Mouse (Mus musculus) hindbrain, embryonic 13.5 days (tissue): ENCODE data around the gene Klf13. TPM values are rescaled to one million over a fixed set of nuclear protein-coding genes. Genes with fewer than 3 reads are reported as not detected.
A peak's percentile ranks its signal among the peaks of the same experiment; 100 is the strongest.

ENCODE experiments used
- ATAC-seq: fragments of 200-750 bp; cut with Nextera tagmentation; 2 replicates; pipeline ENCODE4 v1.8.0; 2017; ENCODE audit warnings: moderate TSS enrichment; ENCODE audit not compliant: low FRiP score
- H3K27ac ChIP-seq: fragments of 300-500 bp; sonication (generic); 2 replicates; pipeline ENCODE4 v1.5.1; 2015; ENCODE audit warnings: inconsistent platforms, mild to moderate bottlenecking, moderate library complexity
- H3K27me3 ChIP-seq: fragments of 300-500 bp; sonication (generic); 2 replicates; pipeline ENCODE4 v1.6.1; 2015; ENCODE audit warnings: mild to moderate bottlenecking, inconsistent platforms
- H3K36me3 ChIP-seq: fragments of 300-500 bp; sonication (generic); 2 replicates; pipeline ENCODE4 v1.6.1; 2015; ENCODE audit warnings: mild to moderate bottlenecking, inconsistent platforms
- H3K4me1 ChIP-seq: fragments of 300-500 bp; sonication (generic); replicated peaks from 2 replicates; pipeline ENCODE4 v1.6.1; 2015; ENCODE audit warnings: inconsistent platforms
- H3K4me2 ChIP-seq: fragments of 300-500 bp; sonication (generic); 2 replicates; pipeline ENCODE4 v1.6.1; 2015; ENCODE audit warnings: inconsistent platforms, mild to moderate bottlenecking, moderate library complexity
- H3K4me3 ChIP-seq: fragments of 300-500 bp; sonication (generic); 2 replicates; pipeline ENCODE4 v1.5.1; 2015; ENCODE audit warnings: mild to moderate bottlenecking, inconsistent platforms
- H3K9ac ChIP-seq: fragments of 300-500 bp; sonication (generic); 2 replicates; pipeline ENCODE4 v1.6.1; 2015; ENCODE audit warnings: mild to moderate bottlenecking, inconsistent platforms
- H3K9me3 ChIP-seq: fragments of 300-500 bp; sonication (generic); 2 replicates; pipeline ENCODE4 v1.6.1; 2016; ENCODE audit warnings: inconsistent platforms
- WGBS: fragments of 180-500 bp; shearing (Covaris S2); methylation state at CpG from one replicate; pipeline ENCODE4 v1.1.7; 2015; 5-methylcytosine and 5-hydroxymethylcytosine counted together
- polyA plus RNA-seq: library from polyadenylated mRNA; unstranded; fragments of >200 nt; fragmentation: Nextera tagmentation; extraction: Ambion mirVana; gene quantifications from 2 replicates; pipeline ENCODE4 v1.2.1, GENCODE M21; 2015

Klf13 gene
- polyA plus RNA-seq, 1 experiment from 2014 or later: 25.7 TPM

DNA sequence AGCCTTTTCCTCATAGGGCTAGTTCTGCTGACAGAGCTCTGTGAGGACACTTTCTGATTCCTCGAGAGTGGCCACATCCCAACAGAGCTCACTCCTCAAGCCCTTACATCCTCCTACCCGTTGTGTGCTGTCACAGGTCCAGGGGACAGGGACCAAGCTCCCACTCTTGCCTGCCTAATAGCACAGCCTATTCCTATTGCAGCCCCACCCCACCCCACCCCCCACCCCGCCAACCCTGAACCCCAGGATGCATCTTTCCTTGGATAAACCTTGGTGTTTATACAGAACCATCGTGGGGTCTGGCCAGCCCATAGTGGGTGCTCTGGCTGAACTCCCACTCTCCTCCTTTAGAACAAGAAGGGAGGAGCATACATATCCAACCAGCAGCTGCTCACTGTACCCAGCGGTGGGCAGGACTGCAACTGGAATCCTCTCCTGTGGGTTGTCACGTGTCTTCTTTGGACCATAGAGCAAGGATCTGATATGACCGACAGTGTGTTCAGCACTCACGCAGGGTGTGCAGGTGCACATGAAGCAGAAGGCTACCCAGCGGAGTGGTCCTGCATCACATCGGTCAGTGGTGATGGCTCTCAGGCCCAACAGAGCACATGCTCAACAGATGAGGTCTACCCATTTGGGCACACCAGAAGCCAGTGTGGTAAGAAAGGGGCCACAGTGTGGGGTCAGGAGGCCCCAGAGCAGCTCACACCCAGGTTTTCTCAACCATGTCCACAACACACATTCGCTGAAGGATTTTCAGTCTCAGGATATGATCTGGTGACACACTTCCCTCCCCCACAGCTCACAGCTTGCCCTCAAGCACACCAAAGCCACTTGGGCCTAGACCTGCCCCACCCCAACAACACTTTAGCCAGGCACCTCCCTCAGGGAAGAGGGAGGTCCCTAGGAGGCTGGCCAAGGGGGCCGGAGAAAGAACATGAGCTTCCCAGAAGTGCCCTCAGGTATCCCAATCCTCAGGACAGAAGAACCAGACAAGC, 19.6 kb downstream of the Klf13 start:
- Histone ChIP-seq H3K4me1 (peaks cover 61% of the 10 kb centered on the region), H3K36me3 (no peaks in the 10 kb centered on the region), H3K4me2 (no peak overlapping the region), H3K4me3 (no peak overlapping the region), H3K9me3 (no peaks in the 10 kb centered on the region), H3K9ac (no peak overlapping the region), H3K27me3 (no peaks in the 10 kb centered on the region), H3K27ac (no peak overlapping the region)
- no peak; the same call in 1 of the 2 replicates for ATAC-seq
- 88% methylated on average over 12 of the region's 12 CpGs for WGBS

DNA sequence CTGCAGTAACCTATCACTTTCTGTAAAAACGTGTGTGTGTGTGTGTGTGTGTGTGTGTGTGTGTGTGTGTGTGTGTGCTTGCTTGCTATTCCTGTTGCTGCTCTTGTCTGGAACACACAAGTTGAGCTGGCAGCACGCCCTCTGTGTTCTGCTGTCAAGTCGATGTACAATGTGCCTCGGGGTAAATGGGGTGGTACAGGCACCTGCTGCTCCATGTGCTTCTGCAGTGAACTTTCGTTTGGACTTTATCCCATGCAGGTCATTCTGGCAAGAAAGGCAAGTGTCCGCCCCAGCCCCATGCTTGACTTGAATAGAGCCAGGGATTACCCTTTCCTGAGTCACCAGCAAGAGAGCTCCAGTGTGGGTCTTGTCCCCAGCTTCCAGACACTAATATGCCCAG, 21.0 kb downstream of the Klf13 start:
- H3K36me3 ChIP-seq: no peaks in the 10 kb centered on the region
- peak overlapping the region; percentile 9; the same call in 1 of the 2 replicates for H3K27ac ChIP-seq
- H3K9me3 ChIP-seq: no peaks in the 10 kb centered on the region
- no peak for ATAC-seq
- H3K4me1 ChIP-seq: peaks cover 70% of the 10 kb centered on the region
- H3K4me2 ChIP-seq: no peak overlapping the region
- no peaks in the 10 kb centered on the region for H3K27me3 ChIP-seq
- H3K9ac ChIP-seq: no peak overlapping the region
- 65% methylated on average over 6 of the region's 6 CpGs for WGBS
- H3K4me3 ChIP-seq: no peak overlapping the region

DNA sequence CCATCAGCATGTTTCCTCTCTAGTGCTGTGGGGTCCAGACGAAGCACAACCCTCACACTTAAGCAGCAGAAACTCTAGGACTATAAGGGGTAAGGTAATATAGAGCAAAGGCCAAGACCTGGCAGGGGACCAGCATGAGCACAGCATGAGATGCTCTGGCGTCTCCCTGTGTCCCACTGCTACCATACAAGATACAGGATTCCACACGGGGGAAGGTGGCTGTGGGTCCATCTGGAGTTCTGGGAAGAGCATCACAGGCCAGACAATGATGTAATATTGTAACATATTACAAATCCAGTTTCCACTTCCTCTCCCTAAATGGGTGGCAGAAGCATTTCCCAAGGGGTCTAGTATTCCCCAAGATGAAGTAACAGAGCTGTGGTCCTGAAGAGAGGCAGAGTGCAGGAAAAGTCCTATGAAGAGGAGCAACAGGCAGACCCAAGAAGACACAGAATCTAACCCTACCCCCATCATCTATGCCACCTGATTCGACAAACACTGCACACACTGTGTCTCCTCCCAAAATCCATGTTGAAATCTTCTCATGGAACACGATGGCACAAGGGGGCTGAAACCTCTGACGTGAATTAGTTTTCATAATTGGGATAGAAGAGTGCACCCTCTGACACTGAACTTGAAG, 22.3 kb downstream of the Klf13 start, which contains the start of gene E030018B13Rik:
Gene E030018B13Rik (plus strand): TSS at position 590 of the 640 bp plus-strand sequence.
- H3K9me3 ChIP-seq: no peaks in the 10 kb centered on the region
- H3K4me3 ChIP-seq: no peak within 1 kb of the TSS
- peak within 1 kb of the TSS; percentile 9; the same call in 1 of the 2 replicates for H3K27ac ChIP-seq
- WGBS: 90% methylated on average over 6 of the region's 6 CpGs
- ATAC-seq: no peak
- H3K27me3 ChIP-seq: no peaks in the 10 kb centered on the region
- no peak within 1 kb of the TSS for H3K9ac ChIP-seq
- peaks cover 73% of the 10 kb centered on the region for H3K4me1 ChIP-seq
- no peaks in the 10 kb centered on the region for H3K36me3 ChIP-seq
- no peak within 1 kb of the TSS for H3K4me2 ChIP-seq

DNA sequence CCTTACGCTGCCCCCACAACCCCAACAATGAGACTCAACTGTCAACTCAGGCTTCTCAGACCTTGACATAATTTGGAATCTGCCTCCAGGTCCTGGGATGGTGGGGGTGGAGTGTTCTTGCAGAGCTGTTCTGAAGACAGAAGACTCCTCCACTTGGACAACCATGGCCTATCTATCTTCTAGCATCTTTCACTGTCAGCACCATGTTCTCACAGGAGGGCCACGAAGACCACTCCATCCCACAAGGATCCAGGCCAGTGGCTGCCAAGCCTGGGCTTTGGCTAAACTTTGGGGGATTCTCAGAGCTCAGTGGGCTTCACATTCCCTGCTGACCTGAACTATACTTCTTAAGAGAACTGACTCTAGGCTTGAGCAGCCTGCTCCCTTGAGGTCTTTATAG, 23.8 kb downstream of the Klf13 start:
- Histone ChIP-seq H3K36me3 (no peaks in the 10 kb centered on the region), H3K4me1 (peaks cover 82% of the 10 kb centered on the region), H3K9ac (no peak overlapping the region), H3K27ac (no peak overlapping the region), H3K9me3 (no peaks in the 10 kb centered on the region), H3K4me2 (no peak overlapping the region), H3K27me3 (no peaks in the 10 kb centered on the region), H3K4me3 (no peak overlapping the region)
- ATAC-seq: no peak
- 98% methylated on average over 2 of the region's 2 CpGs for WGBS

DNA sequence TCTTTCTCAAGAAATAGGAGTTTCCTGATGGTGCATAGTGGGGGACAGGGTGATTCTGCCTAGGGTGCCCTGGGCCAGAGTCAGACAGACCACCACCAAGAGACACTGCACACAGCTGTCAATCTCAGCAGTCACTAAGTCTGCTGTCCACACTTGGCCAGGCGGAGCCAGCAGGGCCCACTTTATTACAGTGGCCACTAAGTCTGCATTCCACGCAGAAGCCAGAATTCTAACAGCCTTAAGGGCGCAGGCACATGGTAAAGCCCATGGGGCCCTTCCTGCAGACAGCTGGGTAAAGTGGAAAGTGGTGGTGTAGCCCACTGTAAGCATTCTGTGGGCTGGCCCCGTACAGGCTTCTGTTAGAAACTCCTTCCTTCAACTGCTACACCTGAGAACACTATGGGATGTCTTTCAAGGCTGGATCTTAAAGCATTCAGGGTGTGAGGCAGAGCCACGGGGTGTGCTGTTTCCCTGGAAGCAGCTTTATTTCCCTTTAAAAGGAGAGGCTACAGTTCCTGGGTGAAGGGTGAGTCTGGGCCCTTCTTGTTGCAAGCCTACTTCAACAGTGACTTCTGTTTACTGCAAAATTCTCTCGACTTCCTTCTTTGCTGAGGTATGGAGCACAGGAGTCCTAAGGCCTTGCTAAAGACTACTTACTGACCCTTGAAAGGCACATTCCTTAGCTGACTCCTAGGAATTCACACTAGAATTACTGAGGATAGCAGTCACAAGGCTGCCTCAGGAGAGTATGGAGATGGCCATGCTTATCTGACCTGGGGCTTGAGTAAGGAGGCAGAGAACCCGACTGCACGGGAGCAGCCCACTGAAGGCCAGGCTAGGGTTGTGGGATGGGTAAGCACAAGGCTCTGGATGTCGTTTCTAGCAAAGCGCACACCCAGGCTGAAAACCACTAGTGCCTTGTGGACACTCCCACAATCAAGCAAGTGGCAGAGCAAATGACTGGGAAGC, 24.7 kb downstream of the Klf13 start:
- Histone ChIP-seq H3K4me1 (peaks cover 77% of the 10 kb centered on the region), H3K9me3 (no peaks in the 10 kb centered on the region), H3K27me3 (no peaks in the 10 kb centered on the region), H3K9ac (no peak overlapping the region), H3K4me3 (no peak overlapping the region), H3K36me3 (no peaks in the 10 kb centered on the region), H3K27ac (peak overlapping the region; percentile 20; the same call in 1 of the 2 replicates), H3K4me2 (no peak overlapping the region)
- 47% methylated on average over 10 of the region's 10 CpGs for WGBS
- 0 out of 2 replicates have a peak, but pooled peaks have one; percentile 4 for ATAC-seq

DNA sequence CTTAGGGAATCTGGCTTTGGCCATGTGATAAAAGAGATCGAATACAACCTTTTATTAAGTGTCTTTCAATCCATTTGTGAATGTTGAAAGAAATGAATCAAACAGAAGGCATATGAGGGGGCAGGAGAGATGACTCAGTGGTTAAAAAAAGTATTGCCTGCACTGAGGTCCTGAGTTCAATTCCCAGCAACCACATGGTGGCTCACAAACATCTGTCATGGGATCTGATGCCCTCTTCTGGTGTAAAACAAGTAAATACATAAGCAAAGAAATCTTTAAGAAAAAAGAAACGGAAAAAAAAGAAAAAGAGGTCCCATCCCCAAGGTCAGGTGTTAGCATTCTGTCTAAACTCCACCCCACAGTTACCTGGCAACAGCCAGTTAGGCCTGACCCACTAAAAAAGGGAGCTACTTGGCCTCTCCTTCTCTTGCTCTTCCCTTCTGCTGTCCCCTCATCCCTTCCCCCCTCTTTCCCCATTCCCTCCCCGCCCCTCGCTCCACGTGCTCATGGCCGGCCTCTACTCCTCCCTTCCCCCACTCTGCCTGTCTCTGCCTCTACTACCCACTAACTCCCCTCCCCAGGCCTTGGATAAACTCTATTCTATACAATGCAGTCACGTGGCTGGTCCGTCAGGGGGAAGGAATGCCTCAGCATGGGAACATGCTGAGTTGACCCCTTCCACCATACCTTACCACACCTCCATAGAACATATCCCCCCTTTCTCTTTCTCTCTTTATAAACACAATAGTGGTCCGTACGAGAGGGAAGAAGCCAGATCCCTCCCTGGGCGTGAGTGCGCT, 25.6 kb downstream of the Klf13 start:
- ATAC-seq: 0 out of 2 replicates have a peak, but pooled peaks have one; percentile 7
- Histone ChIP-seq H3K4me3 (no peak overlapping the region), H3K27me3 (no peaks in the 10 kb centered on the region), H3K9ac (no peak overlapping the region), H3K27ac (peak overlapping the region; percentile 55; the same call in 1 of the 2 replicates), H3K36me3 (no peaks in the 10 kb centered on the region), H3K4me2 (no peak overlapping the region), H3K9me3 (no peaks in the 10 kb centered on the region), H3K4me1 (peaks cover 77% of the 10 kb centered on the region)
- WGBS: 20% methylated on average over 12 of the region's 12 CpGs

DNA sequence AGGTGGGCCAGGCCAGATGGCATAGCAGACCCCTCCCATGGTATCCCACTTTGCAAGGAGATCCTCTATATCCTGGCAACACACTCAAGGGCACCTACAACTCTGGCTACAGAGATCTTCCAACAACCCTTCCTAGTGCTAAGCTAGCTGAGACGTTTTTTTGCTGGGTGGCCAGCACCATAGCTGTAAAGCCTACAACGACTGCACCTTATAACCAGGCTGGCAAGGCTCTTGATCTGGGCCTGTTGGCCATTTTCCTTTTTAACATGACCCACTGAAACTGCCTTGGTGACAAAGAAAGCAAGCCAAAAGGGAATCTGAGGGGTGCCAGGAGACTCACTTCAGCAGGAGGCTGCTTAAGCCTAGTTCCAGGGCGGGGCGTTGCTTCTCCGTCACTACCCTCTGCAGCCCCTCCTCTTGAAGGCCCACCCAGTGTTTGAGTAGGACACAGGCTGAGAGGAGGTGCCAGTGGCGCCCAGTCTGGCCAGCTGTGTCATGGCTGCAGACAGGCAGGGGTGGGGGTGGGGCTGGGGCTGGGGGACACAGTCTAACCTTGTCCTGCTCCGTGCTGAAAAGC, 26.4 kb downstream of the Klf13 start:
- Histone ChIP-seq H3K9ac (no peak overlapping the region), H3K4me3 (no peak overlapping the region), H3K4me2 (no peak overlapping the region), H3K27ac (peak overlapping the region; percentile 55), H3K36me3 (no peaks in the 10 kb centered on the region), H3K4me1 (peaks cover 78% of the 10 kb centered on the region), H3K9me3 (no peaks in the 10 kb centered on the region), H3K27me3 (no peaks in the 10 kb centered on the region)
- 0 out of 2 replicates have a peak, but pooled peaks have one; percentile 33 for ATAC-seq
- 19% methylated on average over 7 of the region's 7 CpGs for WGBS

DNA sequence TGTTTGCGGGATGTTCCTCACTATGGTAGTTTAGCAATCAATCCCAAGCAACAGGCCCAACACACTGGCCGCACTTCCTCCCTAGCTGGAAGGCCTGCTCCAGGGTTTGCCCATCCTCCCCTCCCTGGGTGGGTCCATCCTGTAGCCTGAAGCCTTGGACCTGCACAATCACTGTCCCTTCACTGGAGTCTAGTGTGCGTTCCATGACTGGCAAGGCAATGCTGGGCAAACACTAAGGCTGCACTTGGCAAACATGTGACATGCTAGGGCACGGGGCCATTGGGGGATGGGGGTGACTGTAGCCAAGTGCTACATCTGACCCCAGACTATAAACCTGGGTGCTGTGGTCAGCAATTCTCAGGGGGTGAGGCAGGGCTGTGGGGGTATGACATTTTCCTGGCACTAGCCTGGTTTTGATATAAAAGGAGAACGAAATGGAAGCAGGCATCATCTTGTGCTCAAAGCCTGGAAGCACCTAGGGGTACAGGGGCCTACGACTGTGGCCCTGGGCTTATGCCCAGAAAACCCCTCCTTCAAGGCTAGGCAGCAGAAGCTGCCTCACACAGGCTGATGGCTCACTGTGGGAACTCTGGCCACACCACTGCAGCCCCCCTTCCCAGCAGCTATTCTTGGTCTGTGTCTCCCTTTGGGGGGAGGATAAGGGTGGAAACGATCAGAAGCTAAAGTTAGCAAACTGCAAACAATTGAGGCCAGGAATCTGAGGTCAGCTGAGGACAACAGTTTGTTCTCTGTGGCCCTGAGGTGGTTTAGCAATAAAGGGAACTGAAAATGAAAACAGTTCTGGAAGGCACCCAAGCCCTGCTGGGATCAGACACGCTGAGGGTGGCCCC, 27.1 kb downstream of the Klf13 start:
- Histone ChIP-seq H3K4me3 (no peak overlapping the region), H3K27me3 (no peaks in the 10 kb centered on the region), H3K9me3 (no peaks in the 10 kb centered on the region), H3K4me2 (no peak overlapping the region), H3K9ac (no peak overlapping the region), H3K4me1 (peaks cover 76% of the 10 kb centered on the region), H3K36me3 (no peaks in the 10 kb centered on the region), H3K27ac (peak overlapping the region; percentile 55)
- peak; percentile 18; the same call in 1 of the 2 replicates for ATAC-seq
- 52% methylated on average over 8 of the region's 8 CpGs for WGBS

DNA sequence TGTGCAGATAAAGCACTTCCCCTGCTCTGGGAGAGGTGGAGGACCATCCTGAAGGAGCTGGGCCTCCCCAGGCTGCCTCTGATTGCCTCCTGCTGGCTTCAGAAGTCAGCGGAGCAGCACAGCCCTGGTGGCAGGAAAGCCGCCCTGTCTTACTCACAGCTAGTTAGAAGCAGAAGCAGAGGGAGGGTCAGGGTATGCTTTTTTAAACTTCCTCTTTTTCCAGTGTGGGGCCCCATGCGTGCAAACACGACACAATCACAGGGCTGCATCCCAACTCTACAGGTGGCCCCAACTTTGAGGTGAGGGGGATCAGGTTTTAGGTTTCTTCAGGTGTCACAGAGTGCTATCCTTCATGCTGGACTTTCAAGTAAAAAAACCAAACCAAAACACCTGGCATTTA, 27.8 kb downstream of the Klf13 start:
- Histone ChIP-seq H3K4me1 (peaks cover 76% of the 10 kb centered on the region), H3K9me3 (no peaks in the 10 kb centered on the region), H3K36me3 (no peaks in the 10 kb centered on the region), H3K4me3 (no peak overlapping the region), H3K9ac (no peak overlapping the region), H3K27ac (peak overlapping the region; percentile 55; the same call in 1 of the 2 replicates), H3K27me3 (no peaks in the 10 kb centered on the region), H3K4me2 (no peak overlapping the region)
- WGBS: 42% methylated on average over 4 of the region's 4 CpGs
- ATAC-seq: no peak

DNA sequence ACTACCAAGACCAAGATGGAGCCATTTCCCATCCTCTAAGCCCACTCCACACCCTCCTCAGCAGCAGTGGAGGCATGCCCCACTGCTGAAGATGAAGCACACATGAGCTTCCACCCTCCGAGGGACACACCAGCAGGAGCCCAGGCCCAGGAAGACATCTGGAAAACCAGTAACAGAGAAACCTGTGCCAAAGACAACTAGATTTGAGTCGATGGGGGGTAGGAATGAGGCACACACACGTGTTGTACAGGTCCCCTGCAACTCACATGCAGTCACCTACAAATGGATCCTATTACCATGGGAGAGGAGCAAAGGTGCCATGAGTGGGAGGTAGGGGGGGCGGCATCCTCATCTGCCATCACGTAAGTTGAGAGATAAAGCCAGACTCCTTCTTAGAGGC, 28.5 kb downstream of the Klf13 start:
- Histone ChIP-seq H3K4me1 (peaks cover 72% of the 10 kb centered on the region), H3K4me2 (no peak overlapping the region), H3K9ac (no peak overlapping the region), H3K4me3 (no peak overlapping the region), H3K27ac (no peak overlapping the region), H3K9me3 (no peaks in the 10 kb centered on the region), H3K36me3 (no peaks in the 10 kb centered on the region), H3K27me3 (no peaks in the 10 kb centered on the region)
- WGBS: 72% methylated on average over 5 of the region's 5 CpGs
- no peak for ATAC-seq
